Mouse (Mus musculus) left cerebral cortex, adult 2 months (tissue): Measurements from ENCODE around the gene Jade1. TPM values are rescaled to one million over a fixed set of nuclear protein-coding genes. Genes with fewer than 3 reads are reported as not detected.

Experiments used
- DNase-seq, 2 experiments: peaks; one replicate each; pipeline ENCODE4 v3.0.0; 2021 to 2022; ENCODE audit warnings: low spot score in 2 of 2, mixed read lengths in 1 of 2; ENCODE audit errors: extremely low spot score in 1 of 2
- H3K27ac ChIP-seq: fragments of 200-600 bp; 2 replicates; pipeline ENCODE4 v1.8.1; 2022
- H3K4me3 ChIP-seq: fragments of 200-600 bp; 2 replicates; pipeline ENCODE4 v1.8.1; 2022
- CTCF ChIP-seq: fragments of 200-600 bp; IDR thresholded peaks from 2 replicates; pipeline ENCODE4 v1.8.1; 2022; ENCODE audit warnings: antibody characterized with exemption, mild to moderate bottlenecking, moderate library complexity
- intact Hi-C: fragments of 180-260 bp; cut with DNase I; formaldehyde crosslinking; loops from one replicate; pipeline ENCODE4 v1.15.1; 2025
- total RNA-seq, 2 experiments: library from RNA; stranded (reverse); gene quantifications; 2 replicates each; pipeline ENCODE4 v1.2.3; 2021

The Jade1 gene
- total RNA-seq, 2 experiments from 2014 or later, result 40.5 to 44.7 TPM

DNA sequence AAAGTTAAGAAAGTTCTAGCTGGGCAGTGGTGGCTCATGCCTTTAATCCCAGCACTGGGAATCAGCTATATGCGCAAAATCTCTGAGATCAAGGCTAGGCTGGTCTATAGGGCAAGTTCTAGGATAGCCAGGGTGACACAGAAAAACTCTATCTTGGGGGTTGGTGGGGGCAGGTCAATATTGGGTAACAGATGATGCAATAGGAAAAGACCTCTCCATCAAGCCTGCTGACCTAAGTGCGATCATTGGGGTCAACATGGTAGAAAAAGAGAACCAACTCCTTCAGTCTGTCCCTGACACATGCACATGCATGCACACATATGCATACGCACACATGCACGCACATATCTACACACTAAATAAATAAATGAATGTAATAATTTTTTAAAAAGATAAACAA lies 32.1 kb upstream of the Jade1 start:
- DNase-seq, result no peak
- Histone ChIP-seq H3K27ac (no peak overlapping the region), H3K4me3 (no peak overlapping the region)
- TF ChIP-seq CTCF, result no peak
- intact Hi-C loops, result no loop called here

DNA sequence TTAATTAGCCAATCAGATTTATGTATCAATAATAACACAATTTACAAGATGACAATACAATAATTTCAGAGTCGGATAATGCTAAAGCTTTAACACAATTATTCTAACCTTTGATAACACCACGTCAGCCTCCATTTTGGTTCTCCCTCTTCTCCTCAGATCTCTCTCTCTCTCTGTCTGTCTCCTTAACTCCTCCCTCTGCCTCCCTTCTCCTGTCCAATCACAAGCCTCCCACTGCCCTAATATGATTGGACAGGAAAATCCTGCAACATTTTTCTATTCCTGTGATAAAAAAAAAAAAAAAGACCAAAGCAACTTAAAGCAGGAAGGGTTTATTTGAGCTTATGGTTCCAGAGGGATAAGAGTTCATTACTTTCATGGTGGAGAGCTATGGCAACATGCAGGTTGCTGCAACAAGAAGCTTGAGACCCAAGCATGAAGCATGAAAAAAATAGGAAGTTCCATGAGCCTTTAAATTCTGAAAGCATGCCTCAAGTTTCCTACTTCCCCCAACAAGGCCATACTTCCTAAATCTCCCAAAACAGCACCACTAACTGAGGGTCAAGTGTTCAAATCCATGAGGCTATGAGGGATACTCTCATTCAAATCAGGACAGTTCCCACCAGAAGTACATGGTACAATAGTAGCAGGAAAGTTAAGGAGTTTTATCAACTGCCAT lies 27.1 kb upstream of the Jade1 start:
- intact Hi-C loops, result no loop called here
- no peak for TF ChIP-seq CTCF
- DNase-seq, result no peak
- H3K27ac ChIP-seq, result no peak overlapping the region
- no peak overlapping the region for H3K4me3 ChIP-seq

DNA sequence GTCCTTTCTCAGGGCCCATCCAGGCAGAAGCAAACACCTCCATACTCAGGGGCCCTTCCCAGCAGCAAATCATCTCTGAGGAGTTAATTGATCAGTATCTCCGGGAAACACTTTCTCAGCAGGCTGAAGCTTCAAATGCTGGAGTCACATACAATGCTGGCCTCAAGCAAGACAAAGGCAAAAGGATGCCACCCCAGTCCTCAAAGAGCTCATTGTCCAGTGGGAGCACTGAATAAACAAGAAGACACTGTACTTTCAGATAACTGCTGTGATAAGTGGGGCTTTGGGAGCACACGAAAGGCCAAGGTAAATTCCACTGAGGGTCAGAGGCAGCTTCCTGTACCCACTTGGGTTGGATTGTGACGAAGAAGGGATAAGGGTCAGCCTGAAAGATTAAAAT lies 25.4 kb upstream of the Jade1 start:
- H3K27ac ChIP-seq, result no peak overlapping the region
- DNase-seq, result no peak
- TF ChIP-seq CTCF, result no peak
- intact Hi-C loops, result no loop called here
- no peak overlapping the region for H3K4me3 ChIP-seq

DNA sequence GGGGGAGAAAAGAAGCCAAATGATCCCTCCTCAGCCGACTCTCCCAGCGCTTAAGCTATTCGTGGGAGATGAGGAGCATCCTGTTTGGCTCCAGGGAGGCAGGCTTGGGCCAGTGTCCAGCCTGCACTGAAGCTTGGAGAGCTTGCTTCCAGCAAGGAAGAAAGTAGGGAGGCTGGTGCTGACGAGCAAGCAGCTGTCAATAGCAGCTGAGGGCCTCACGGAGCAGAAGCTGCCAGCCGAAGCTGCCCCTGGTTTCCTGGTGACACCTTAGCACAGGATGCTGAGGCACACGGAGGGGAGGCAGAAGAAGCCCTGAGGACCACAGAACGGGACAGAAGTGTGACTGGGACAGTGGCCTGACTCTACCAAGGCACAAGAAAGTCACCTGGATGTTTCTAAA lies 24.0 kb upstream of the Jade1 start:
- Histone ChIP-seq H3K27ac (no peak overlapping the region), H3K4me3 (no peak overlapping the region)
- TF ChIP-seq CTCF, result no peak
- intact Hi-C loops, result no loop called here
- DNase-seq, result no peak

DNA sequence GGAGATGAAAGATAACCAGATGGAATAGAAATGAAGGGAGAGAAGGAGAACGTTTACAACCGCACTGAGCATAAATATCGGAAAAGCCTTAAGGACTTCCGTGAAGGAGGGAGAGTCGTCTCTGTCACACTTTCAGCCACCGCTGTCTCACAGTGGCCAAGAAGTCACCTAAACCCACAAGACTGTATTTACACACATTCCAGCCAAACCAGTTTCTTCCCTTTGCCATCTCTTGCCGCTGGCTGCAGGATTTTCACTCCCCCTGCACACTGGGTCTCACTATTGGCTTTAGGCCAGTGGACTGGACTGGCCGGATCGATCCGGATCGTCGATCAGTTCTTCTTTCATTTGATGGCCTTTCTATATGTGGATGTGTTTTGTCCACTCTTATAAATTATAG lies 23.4 kb upstream of the Jade1 start:
- TF ChIP-seq CTCF, result no peak
- H3K4me3 ChIP-seq, result no peak overlapping the region
- intact Hi-C loops, result no loop called here
- H3K27ac ChIP-seq, result no peak overlapping the region
- DNase-seq, result no peak

DNA sequence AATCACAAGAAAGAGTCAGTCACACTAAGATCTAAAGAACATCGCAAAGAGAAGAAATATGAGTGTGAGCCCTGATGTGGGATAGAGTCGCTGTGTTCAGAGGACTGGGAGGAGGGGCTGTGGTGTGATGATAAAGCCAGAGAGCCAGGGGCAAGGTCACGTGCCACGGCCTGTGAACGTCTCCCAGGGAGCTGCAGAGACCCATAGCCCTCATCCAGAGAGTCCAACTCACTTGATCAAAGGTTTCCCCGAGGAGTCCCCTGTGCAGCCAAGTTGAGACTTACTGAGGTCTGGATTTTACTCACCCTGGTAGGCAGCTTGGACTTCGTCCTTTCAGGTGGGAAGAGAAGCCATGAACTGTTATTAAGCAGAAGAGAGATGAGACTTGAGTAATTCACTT lies 21.9 kb upstream of the Jade1 start:
- H3K27ac ChIP-seq, result no peak overlapping the region
- intact Hi-C loops, result no loop called here
- DNase-seq, result no peak
- no peak for TF ChIP-seq CTCF
- no peak overlapping the region for H3K4me3 ChIP-seq

DNA sequence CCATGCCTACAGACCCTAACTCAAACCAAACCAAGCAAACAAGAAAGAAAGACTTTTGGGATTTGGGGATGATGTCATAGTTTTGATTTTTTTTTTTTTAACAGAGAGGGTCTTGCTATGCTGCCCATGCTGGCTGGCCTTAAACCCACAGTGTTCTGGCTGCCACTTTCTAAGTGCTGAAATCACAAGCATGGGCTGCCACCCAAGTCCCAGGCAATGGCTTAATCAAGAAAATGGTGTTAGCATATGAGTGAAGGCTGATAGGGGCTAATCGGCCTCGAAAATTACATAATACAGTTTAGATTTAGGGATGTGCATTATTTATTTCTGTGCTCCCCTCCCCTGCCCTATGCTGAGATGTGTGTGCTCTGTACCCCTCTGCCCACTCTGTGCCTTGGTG lies 17.6 kb upstream of the Jade1 start:
- Histone ChIP-seq H3K4me3 (no peak overlapping the region), H3K27ac (no peak overlapping the region)
- no peak for TF ChIP-seq CTCF
- intact Hi-C loops, result no loop called here
- DNase-seq, result no peak

DNA sequence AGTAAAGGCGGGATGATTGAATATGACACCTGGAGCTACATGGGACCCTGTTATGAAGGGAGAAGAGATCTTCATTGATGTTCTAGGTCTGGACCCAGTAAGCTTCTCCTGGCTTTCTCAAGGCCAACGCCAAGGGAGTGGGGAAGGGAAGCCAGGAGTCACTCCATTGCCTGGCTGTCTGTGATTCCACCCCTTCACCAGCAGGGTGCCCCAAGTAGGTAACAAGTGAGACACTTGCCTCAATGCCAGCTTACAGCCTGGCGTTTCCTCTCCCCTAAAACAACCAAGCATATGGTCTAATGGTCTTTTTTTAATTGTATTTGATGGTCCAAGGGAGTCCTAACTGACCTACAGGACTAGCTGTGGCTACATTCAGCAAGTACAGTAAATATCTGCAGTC lies 14.2 kb upstream of the Jade1 start:
- TF ChIP-seq CTCF, result peak; percentile 29
- intact Hi-C loops, result no loop called here

DNA sequence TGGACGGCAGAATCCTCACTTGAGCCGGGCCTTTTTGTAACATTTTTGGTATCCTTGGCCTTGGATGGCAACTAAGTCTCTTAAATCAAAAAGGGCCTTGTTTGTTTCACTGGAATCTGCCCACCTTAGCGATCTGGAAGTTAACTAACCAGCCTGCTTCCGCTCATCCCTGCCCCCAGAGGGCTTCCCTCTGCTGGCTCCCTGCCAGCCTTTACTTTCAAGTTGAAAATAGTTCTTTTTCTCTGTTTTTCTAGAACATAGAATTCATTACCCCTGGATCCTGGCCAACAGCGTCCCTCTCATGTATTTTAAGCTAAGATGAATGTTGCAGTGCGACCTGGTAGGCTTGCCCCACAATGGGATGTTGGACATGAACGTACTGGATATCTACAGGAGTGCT lies 11.1 kb upstream of the Jade1 start:
- no peak for TF ChIP-seq CTCF
- Histone ChIP-seq H3K27ac (no peak overlapping the region), H3K4me3 (no peak overlapping the region)
- no peak for DNase-seq
- intact Hi-C loops, result no loop called here

More for the DNA sequence above, 14.2 kb upstream of the Jade1 start:
- Histone ChIP-seq H3K4me3 (no peak overlapping the region), H3K27ac (no peak overlapping the region)
- DNase-seq, result no peak

DNA sequence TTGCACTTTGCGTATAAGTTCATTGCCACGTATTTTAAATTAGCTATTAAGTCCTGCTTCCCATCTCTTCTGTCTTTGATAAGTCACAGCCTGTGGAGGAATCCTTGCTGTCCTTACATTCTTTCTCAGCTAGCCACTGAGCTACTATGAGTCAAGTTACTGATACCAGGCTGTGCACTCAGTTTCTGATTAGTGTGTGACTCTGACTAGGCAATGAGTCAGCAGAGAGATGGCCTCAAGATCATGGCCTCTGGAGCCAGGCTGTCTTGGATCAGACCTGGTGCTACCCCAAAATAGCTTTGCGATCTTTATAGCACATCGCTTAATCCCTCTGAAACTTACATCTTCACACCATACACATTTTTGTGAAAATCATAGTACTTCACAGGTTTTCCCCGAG lies 8.2 kb upstream of the Jade1 start:
- intact Hi-C loops, result no loop called here

DNA sequence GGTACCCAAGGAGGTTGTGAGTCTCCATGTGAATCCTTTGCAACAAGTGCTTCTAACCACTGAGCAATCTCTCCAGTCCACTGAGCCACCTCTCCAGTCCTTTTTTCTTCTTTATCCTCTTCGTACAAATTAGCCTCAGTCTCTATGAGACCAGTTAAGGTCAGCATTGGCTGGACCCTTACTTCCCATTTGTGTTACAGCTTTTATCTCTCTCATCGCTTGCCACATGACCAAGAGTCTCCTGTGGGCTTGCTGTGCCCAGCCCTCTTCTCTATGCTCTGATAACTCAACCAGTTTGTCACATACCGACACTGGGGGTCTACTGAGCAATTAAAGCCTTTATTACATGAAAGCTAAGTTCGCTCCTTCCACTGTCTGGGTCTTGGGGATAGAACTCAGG lies 7.3 kb upstream of the Jade1 start:
- intact Hi-C loops, result no loop called here
- DNase-seq, result no peak
- Histone ChIP-seq H3K4me3 (no peak overlapping the region), H3K27ac (no peak overlapping the region)
- TF ChIP-seq CTCF, result no peak

More for the DNA sequence above, 8.2 kb upstream of the Jade1 start:
- Histone ChIP-seq H3K27ac (no peak overlapping the region), H3K4me3 (no peak overlapping the region)
- TF ChIP-seq CTCF, result no peak
- DNase-seq, result no peak

DNA sequence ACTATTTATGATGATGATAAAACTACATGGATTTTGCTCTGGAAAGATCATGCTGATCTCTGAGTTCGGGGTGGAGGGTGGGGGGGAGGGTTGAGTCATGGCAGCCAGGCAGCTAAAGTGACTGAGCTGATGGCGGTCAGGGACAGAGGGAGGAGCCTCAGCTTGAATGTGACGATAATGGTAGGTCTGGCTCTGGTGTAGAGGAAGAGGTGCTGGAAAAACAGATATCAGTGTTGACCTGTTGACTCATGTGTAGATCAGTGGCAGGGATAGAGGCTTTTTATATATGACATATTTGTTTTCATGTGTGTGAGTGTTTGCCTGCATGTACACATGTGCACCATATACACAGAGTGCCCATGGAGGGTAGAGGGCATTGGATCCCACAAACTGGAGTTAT lies 3.9 kb upstream of the Jade1 start:
- H3K4me3 ChIP-seq, result no peak overlapping the region
- H3K27ac ChIP-seq, result no peak overlapping the region
- TF ChIP-seq CTCF, result no peak
- DNase-seq, result no peak
- intact Hi-C loops, result no loop called here

DNA sequence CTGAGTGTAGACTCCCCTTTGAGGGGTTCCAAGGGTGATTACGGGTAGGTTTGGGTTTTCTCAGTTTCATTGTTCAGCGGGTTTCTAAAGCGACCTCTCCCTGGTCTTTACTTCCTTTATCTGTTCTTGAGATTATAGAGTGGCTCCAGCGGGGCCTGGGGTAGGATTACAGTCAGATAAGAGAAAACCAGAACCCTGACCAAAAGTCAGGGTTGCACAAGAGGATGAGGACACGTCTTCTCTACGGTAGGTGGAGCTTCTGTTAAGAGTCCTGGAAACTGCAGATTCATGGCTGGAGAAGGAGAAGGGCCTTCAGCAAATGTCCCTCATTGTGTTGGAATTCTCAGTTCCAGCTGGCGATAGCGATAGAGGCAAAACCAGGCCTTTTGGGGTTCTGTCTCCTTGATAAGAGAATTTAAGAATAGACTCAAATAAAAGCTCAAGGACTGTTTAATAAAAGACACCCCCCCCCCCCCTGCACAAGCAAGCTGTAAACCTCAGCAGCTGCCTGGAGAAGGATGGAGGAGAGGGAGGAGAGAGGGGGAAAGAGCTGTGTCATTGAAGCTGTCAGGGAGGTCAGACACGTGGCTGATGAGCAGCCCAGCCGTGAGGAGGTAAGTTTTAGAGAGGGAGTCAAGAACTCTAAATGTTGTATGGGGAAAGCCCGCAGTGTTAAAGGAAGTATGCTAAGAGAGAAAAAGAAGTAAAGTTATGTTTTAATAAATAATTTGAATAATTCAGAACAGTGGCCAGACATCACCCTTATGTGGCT lies 2.6 kb upstream of the Jade1 start:
- TF ChIP-seq CTCF, result no peak
- intact Hi-C loops, result no loop called here

More for the DNA sequence above, 2.6 kb upstream of the Jade1 start:
- Histone ChIP-seq H3K4me3 (no peak overlapping the region), H3K27ac (no peak overlapping the region)
- no peak for DNase-seq
